Mouse (Mus musculus): ENCODE data around the gene Rnf220. TPM values are rescaled to one million over a fixed set of nuclear protein-coding genes. Genes with fewer than 3 reads are reported as not detected.

The Rnf220 gene
- polyA plus RNA-seq, 1 experiment from 2014 or later = 98.2 TPM

- peaks cover 100% of the 10 kb centered on the region for H3K27me3 ChIP-seq (ENCODE audit: poor library complexity, severe bottlenecking)
- no peaks in the 10 kb centered on the region for H3K9me3 ChIP-seq
- no peak for DNase-seq (ENCODE audit: extremely low spot score, low spot score)
- 85% methylated on average over 5 of the region's 5 CpGs for WGBS
- H3K4me1 ChIP-seq = peaks cover 68% of the 10 kb centered on the region
- no peak overlapping the region for H3K4me3 ChIP-seq
- no peaks in the 10 kb centered on the region for H3K36me3 ChIP-seq (replicated peaks)
- no peak overlapping the region for H3K27ac ChIP-seq
Observed at GRCm38 (mm10) chr4:117407945-117408344, 88.9 kb downstream of the Rnf220 start.

GRCm38 (mm10) chr4:117405999-117406398 lies 90.9 kb downstream of the Rnf220 start:
- H3K27ac ChIP-seq = 0 out of 2 replicates have a peak overlapping the region, but pooled peaks have one; percentile 26
- H3K27me3 ChIP-seq (ENCODE audit: poor library complexity, severe bottlenecking) = peaks cover 97% of the 10 kb centered on the region
- 57% methylated on average over 9 of the region's 9 CpGs for WGBS
- DNase-seq (ENCODE audit: extremely low spot score, low spot score) = no peak
- no peak overlapping the region for H3K4me3 ChIP-seq
- H3K36me3 ChIP-seq (replicated peaks) = no peaks in the 10 kb centered on the region
- H3K9me3 ChIP-seq = no peaks in the 10 kb centered on the region
- H3K4me1 ChIP-seq = peaks cover 51% of the 10 kb centered on the region

GRCm38 (mm10) chr4:117405211-117405610 lies 91.6 kb downstream of the Rnf220 start:
- no peaks in the 10 kb centered on the region for H3K36me3 ChIP-seq (replicated peaks)
- no peak overlapping the region for H3K27ac ChIP-seq
- H3K9me3 ChIP-seq = no peaks in the 10 kb centered on the region
- H3K4me1 ChIP-seq = peaks cover 43% of the 10 kb centered on the region
- no peak for DNase-seq (ENCODE audit: extremely low spot score, low spot score)
- 72% methylated on average over 6 of the region's 6 CpGs for WGBS
- no peak overlapping the region for H3K4me3 ChIP-seq
- H3K27me3 ChIP-seq (ENCODE audit: poor library complexity, severe bottlenecking) = peaks cover 95% of the 10 kb centered on the region

GRCm38 (mm10) chr4:117403411-117403810 lies 93.4 kb downstream of the Rnf220 start:
- Histone ChIP-seq H3K9me3 (no peaks in the 10 kb centered on the region), H3K36me3 (replicated peaks) (no peaks in the 10 kb centered on the region), H3K4me3 (no peak overlapping the region), H3K4me1 (peaks cover 28% of the 10 kb centered on the region), H3K27ac (no peak overlapping the region), H3K27me3 (ENCODE audit: poor library complexity, severe bottlenecking) (peaks cover 92% of the 10 kb centered on the region)
- no peak for DNase-seq (ENCODE audit: extremely low spot score, low spot score)
- WGBS = 80% methylated on average over 3 of the region's 3 CpGs

GRCm38 (mm10) chr4:117397128-117397527 lies 99.7 kb downstream of the Rnf220 start:
- peaks cover 32% of the 10 kb centered on the region for H3K4me1 ChIP-seq
- 77% methylated on average over 11 of the region's 11 CpGs for WGBS
- no peak overlapping the region for H3K27ac ChIP-seq
- peaks cover 93% of the 10 kb centered on the region for H3K27me3 ChIP-seq (ENCODE audit: poor library complexity, severe bottlenecking)
- no peak for DNase-seq (ENCODE audit: extremely low spot score, low spot score)
- no peaks in the 10 kb centered on the region for H3K36me3 ChIP-seq (replicated peaks)
- H3K4me3 ChIP-seq = no peak overlapping the region
- no peaks in the 10 kb centered on the region for H3K9me3 ChIP-seq

GRCm38 (mm10) chr4:117393027-117393426 lies 103.8 kb downstream of the Rnf220 start:
- Histone ChIP-seq H3K4me3 (no peak overlapping the region), H3K27me3 (ENCODE audit: poor library complexity, severe bottlenecking) (peaks cover 91% of the 10 kb centered on the region), H3K27ac (peak overlapping the region; percentile 26; the same call in 1 of the 2 replicates), H3K4me1 (peaks cover 44% of the 10 kb centered on the region), H3K9me3 (no peaks in the 10 kb centered on the region), H3K36me3 (replicated peaks) (no peaks in the 10 kb centered on the region)
- no peak for DNase-seq (ENCODE audit: extremely low spot score, low spot score)
- WGBS = 70% methylated on average over 7 of the region's 7 CpGs

GRCm38 (mm10) chr4:117392391-117392790 lies 104.5 kb downstream of the Rnf220 start:
- no peak for DNase-seq (ENCODE audit: extremely low spot score, low spot score)
- H3K36me3 ChIP-seq (replicated peaks) = no peaks in the 10 kb centered on the region
- H3K27ac ChIP-seq = peak overlapping the region; percentile 40
- peaks cover 38% of the 10 kb centered on the region for H3K4me1 ChIP-seq
- WGBS = 38% methylated on average over 2 of the region's 2 CpGs
- H3K4me3 ChIP-seq = peak overlapping the region; percentile 27; the same call in 1 of the 2 replicates
- H3K9me3 ChIP-seq = no peaks in the 10 kb centered on the region
- H3K27me3 ChIP-seq (ENCODE audit: poor library complexity, severe bottlenecking) = peaks cover 85% of the 10 kb centered on the region

GRCm38 (mm10) chr4:117391966-117392365 lies 104.9 kb downstream of the Rnf220 start:
- WGBS = 4% methylated on average over 9 of the region's 9 CpGs
- peaks cover 82% of the 10 kb centered on the region for H3K27me3 ChIP-seq (ENCODE audit: poor library complexity, severe bottlenecking)
- H3K36me3 ChIP-seq (replicated peaks) = no peaks in the 10 kb centered on the region
- H3K4me1 ChIP-seq = peaks cover 35% of the 10 kb centered on the region
- DNase-seq (ENCODE audit: extremely low spot score, low spot score) = no peak
- H3K9me3 ChIP-seq = no peaks in the 10 kb centered on the region
- peak overlapping the region; percentile 40 for H3K27ac ChIP-seq
- H3K4me3 ChIP-seq = peak overlapping the region; percentile 27

GRCm38 (mm10) chr4:117390850-117391795 lies 105.7 kb downstream of the Rnf220 start:
- no peak for DNase-seq (ENCODE audit: extremely low spot score, low spot score)
- Histone ChIP-seq H3K4me1 (peaks cover 35% of the 10 kb centered on the region), H3K36me3 (replicated peaks) (no peaks in the 10 kb centered on the region), H3K27ac (no peak overlapping the region), H3K4me3 (peak overlapping the region; percentile 27), H3K27me3 (ENCODE audit: poor library complexity, severe bottlenecking) (peaks cover 79% of the 10 kb centered on the region), H3K9me3 (no peaks in the 10 kb centered on the region)
- whole genome bisulfite sequencing = 29% methylated on average over 22 of the region's 22 CpGs

- H3K9me3 ChIP-seq = no peaks in the 10 kb centered on the region
- H3K36me3 ChIP-seq (replicated peaks) = no peaks in the 10 kb centered on the region
- H3K4me3 ChIP-seq = no peak overlapping the region
- 85% methylated on average over 14 of the region's 14 CpGs for WGBS
- H3K27ac ChIP-seq = no peak overlapping the region
- H3K27me3 ChIP-seq (ENCODE audit: poor library complexity, severe bottlenecking) = peaks cover 79% of the 10 kb centered on the region
- peaks cover 35% of the 10 kb centered on the region for H3K4me1 ChIP-seq
- no peak for DNase-seq (ENCODE audit: extremely low spot score, low spot score)
Observed at GRCm38 (mm10) chr4:117389264-117390054, 107.4 kb downstream of the Rnf220 start.

- no peaks in the 10 kb centered on the region for H3K9me3 ChIP-seq
- no peaks in the 10 kb centered on the region for H3K36me3 ChIP-seq (replicated peaks)
- H3K27me3 ChIP-seq (ENCODE audit: poor library complexity, severe bottlenecking) = peaks cover 79% of the 10 kb centered on the region
- WGBS = 83% methylated on average over 1 of the region's 1 CpGs
- no peak overlapping the region for H3K27ac ChIP-seq
- peaks cover 4% of the 10 kb centered on the region for H3K4me1 ChIP-seq
- no peak overlapping the region for H3K4me3 ChIP-seq
- DNase-seq (ENCODE audit: extremely low spot score, low spot score) = no peak
Observed at GRCm38 (mm10) chr4:117385247-117385646, 111.6 kb downstream of the Rnf220 start.

- Histone ChIP-seq H3K36me3 (replicated peaks) (no peaks in the 10 kb centered on the region), H3K9me3 (no peaks in the 10 kb centered on the region), H3K4me3 (no peak overlapping the region), H3K27ac (no peak overlapping the region), H3K4me1 (peaks cover 15% of the 10 kb centered on the region), H3K27me3 (ENCODE audit: poor library complexity, severe bottlenecking) (peaks cover 93% of the 10 kb centered on the region)
- DNase-seq (ENCODE audit: extremely low spot score, low spot score) = no peak
- 90% methylated on average over 8 of the region's 8 CpGs for WGBS
Observed at GRCm38 (mm10) chr4:117381846-117382245, 115.0 kb downstream of the Rnf220 start.

Data from forebrain, embryonic 10.5 days (tissue).